Mouse (Mus musculus): ENCODE measurements at regions not wholly inside any gene's neighbourhood (a gene's known extent, or its start where the extent isn't known, plus 50 kb on each side); places are given as distances from the start of the nearest gene placed in this dataset.
"Not testable (repeated sequence)": the region's sequence is repeated elsewhere in the genome, so short reads cannot be mapped to it uniquely, and the experiment has no call there.

DNA sequence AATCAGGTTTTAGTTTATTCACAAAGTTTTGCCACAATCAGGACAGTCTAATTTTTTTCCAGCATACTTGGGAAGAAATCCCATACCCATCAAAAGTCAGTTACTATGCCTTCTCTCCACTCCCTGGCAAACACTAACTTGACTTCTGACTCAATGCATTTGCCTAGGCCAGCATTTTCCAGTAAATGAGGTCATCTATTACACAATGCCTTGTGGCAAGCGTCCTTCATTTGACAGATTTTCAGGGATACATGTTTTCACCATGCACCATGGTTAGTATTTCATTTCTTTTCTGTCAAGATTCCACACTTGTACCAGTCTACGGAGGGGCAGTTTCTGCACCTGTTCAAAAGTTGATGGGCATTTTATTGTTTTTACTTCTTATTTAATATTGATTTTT is 88.4 kb upstream of the Slc2a12 start:
- not testable (repeated sequence) for DNase-seq (ENCODE audit: extremely low spot score in 1 of 2, low spot score in 1 of 2)

DNA sequence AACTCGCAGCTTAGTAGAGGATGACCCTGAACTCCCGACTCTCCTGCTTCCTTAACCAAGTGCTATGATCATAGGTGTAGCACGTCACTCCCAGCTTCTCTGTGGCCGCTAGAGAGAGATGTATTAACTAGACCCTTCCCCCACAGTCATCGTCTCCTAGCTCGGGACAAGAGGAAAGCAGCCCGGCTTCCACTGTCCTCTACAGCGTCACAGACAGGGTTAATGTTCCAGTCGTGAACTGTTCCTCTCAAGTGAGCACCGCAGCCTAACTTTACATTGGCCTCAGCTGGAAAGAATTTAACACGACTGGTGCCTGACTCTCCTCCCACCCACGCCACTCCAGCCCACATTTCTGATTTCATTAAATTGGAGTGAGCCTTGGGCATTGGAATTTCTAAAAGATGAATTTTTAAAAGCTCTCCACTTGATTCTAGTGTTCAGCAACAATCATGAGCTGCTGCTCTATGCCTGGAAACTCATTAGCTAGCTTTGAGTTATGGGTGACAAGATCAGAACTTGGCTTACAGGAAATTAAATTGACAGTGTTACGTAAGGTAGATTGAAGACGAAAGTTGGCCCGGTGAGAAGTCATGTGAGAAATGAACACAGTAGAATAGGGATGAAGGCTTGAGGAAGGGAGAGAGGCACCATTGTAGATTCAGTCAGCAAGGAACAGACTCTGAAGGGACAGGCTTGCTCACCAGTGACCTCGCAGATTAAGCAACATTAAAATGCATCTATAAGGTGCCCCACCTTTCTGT is 75.4 kb upstream of the Slc2a12 start:
- DNase-seq (ENCODE audit: extremely low spot score in 1 of 2, low spot score in 1 of 2) = not testable (repeated sequence)

DNA sequence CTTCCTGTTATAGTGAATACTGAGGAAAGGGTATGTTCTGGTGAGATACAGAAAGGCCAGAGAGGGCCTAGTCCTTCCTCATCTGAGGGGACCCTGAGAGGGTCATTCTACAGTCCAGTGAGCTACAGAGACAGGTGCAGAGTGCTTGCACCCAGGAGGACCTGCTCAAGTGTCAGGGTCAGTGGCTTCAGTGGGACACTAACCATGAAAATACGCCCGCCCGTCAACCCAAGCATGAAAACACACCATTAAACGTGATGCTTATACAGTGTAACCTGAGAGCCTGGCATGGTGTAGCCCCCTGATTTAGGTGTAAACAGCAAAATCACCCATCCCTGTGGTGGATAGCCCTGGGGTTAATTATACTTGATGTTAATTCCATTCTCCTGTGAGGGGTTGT is 70.8 kb upstream of the Slc2a12 start:
- DNase-seq (ENCODE audit: extremely low spot score in 1 of 2, low spot score in 1 of 2) = not testable (repeated sequence)

DNA sequence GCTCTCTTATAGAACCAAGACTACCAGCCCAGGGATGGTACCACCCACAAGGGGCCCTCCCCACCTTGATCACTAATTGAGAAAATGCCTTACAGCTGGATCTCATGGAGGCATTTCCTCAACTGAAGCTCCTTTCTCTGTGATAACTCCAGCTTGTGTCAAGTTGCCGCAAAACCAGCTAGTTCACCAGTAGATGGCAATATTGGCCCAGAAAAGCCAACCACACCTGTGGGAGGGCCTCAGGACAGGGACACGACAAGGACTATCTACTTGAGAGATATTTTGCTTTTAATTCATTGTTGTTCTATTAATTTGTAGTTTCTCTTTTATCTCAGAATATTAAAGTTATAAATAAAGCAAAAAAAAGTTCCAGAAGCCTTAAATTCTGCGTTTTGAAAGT is 65.4 kb upstream of the Slc2a12 start:
- peak in 1 of 2 experiments; percentile 83 for DNase-seq (ENCODE audit: extremely low spot score in 1 of 2, low spot score in 1 of 2)

DNA sequence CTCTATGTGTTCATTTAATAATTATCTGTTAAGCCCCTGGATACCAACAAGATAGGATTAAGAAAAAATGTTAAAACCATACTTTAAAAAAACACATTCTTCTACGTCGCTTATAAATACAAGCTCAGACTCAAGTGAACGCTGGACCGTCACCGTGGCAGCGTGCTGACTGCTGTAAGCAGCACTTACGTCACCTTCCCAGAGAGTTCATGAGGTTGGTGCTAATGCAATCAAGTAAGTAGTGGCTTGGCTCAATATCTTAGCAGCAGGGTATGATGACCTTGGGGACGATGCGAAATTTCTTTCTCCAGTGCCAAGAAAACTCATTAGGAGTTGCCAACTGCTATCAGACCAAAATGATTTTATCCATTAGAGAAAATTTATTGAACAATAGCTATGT is 63.5 kb upstream of the Slc2a12 start:
- DNase-seq (ENCODE audit: extremely low spot score in 1 of 2, low spot score in 1 of 2) = not testable (repeated sequence)

DNA sequence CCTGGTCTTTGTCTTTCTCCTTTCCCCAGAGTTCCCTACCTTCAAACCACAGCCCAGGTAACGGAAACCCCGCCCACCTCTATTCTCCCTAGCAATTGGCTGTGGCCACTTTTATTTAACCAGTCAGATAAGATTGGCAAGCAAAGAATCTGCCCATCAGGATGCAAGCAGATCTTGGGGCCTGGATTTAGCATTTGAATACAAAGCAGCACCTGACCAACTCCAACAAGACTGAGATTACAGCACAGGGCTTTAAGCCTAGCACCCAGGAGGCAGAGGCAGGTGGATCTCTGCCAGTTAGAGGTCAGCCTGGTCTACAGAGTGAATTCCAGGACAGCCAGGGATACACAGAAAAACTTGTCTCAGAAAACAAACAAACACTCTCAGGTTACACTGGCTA is 61.5 kb upstream of the Slc2a12 start:
- not testable (repeated sequence) for DNase-seq (ENCODE audit: extremely low spot score in 1 of 2, low spot score in 1 of 2)

DNA sequence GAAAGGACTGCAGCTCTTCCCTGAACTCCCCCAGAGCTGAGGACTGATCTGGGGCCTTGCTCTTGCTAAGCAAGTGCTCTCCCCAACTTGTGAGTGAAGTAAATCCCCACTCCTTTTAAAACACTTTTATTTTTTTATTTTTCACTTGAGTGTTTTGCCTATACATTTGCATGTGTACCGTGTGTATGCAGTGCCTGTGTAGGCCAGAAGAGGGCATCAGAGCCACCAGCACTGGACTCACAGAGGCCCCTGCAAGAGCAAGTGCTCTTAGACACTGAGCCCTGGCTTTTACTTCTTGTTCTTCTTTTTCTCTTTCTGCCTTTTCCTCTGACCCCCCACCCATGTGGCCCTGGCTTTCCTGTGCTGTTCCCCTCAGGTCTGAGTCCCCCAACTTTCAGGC is 56.2 kb upstream of the Slc2a12 start:
- not testable (repeated sequence) for DNase-seq (ENCODE audit: extremely low spot score in 1 of 2, low spot score in 1 of 2)

DNA sequence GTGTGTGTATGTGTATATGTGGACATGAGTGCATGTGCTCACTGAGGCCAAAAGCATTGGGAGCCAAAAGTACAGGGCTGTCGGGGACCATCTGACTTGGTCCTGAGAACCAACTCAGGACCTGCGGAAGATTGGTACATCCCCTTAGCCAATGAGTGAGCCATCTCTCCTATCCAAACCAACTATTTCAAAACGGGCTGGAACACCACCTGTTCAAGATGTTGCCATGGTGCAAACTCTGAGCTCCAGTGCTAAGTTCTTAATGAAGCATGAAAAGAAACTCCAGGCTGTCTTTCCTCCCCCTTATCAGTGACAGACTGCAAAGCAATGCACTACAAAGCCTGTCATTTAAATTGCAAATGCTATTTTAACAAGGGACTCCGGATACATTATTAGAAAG is 53.1 kb upstream of the Slc2a12 start:
- not testable (repeated sequence) for DNase-seq (ENCODE audit: extremely low spot score in 1 of 2, low spot score in 1 of 2)

DNA sequence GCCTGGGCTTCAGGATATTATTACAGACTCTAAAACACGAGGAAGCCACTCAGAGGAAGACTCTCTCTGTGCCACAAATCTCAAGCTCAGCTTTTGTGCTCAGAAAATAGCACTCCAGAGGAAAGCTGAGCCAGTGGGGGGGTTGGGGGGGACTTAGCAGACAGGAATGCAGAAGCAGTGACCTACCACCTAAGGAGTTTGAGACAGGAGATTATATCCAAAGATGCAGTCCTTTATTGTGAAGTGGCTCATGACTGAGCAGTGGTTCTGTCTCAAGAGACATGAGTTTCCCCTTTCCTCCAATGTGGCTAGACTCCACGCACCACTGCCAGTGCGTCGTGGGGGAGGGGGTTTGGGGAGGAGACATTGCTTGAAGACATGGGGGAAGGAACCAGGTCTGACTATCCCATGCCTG is 52.6 kb upstream of the Slc2a12 start:
- not testable (repeated sequence) for DNase-seq (ENCODE audit: extremely low spot score in 1 of 2, low spot score in 1 of 2)

DNA sequence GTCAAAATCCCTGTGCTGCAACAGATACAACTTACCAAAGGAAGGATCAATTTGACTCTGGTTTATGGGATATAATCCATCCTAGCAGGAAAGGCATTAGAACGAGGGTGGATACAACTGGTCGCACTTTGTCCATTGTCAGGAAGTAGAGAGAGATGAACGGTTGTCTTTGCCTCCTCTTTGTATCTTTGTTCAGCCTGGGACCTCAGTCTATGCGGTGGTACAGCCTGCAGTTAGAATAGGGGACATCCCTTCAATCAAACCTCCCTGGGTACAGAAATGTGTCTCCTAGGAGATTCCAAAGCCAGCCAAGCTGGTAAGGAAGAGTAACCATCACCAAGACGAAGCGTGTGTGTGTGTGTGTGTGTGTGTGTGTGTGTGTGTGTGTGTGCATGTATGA is 52.1 kb upstream of the Slc2a12 start:
- not testable (repeated sequence) for DNase-seq (ENCODE audit: extremely low spot score in 1 of 2, low spot score in 1 of 2)

Measured in frontal cortex, adult 2 months (tissue).